Mouse (Mus musculus): ENCODE results near the gene Gm20388. TPM values are rescaled to one million over a fixed set of nuclear protein-coding genes. Genes with fewer than 3 reads are reported as not detected.

The Gm20388 gene
- polyA plus RNA-seq, 1 experiment from 2014 or later, result not detected

GRCm38 (mm10) chr8:120633665-120634271 is 723.1 kb downstream of the Gm20388 start:
- peak; percentile 47 for ATAC-seq (ENCODE audit: low FRiP score)
- WGBS, result under 1% methylated on average over 44 of the region's 44 CpGs

DNA sequence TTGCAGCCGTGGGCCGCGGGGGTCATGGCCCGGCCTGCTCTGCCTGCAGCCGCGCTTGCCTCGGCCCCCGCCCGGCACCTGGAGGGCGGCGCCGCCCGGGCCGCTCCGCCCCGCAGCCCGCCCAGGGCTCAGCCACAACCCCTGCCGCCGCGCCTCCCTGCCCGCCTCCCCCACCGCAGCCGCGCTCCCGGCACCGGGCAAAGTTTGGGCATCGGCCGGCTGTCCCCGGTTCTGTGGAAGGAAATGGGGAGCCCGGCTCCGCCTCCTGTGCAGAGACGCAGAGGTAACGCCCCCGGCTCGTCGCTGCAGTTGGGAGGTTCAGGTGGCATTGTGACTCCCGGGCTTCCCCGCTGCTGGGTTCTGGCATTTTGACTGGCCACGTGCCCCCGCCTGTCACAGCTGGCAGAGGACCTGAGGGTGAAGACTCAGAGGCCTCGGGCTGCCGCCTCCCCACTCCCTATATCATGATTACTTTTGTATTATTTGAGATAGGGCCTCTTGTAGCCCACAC is 723.7 kb downstream of the Gm20388 start:
- DNase-seq (ENCODE audit: low spot score, missing footprints), result no peak
- no peaks in the 10 kb centered on the region for H3K9me3 ChIP-seq (ENCODE audit: control insufficient read depth, low read length)
- peak overlapping the region; percentile 47 for H3K4me3 ChIP-seq (ENCODE audit: low read depth, low read length)
- peaks cover 25% of the 10 kb centered on the region for H3K27me3 ChIP-seq (ENCODE audit: control insufficient read depth, insufficient read depth, low read length)
- under 1% methylated on average over 30 of the region's 42 CpGs for whole genome bisulfite sequencing
- peak overlapping the region; percentile 97 for H3K4me2 ChIP-seq
- ATAC-seq (ENCODE audit: low FRiP score), result peak; percentile 65
- H3K9ac ChIP-seq (ENCODE audit: low read length), result peak overlapping the region; percentile 64
- H3K36me3 ChIP-seq (ENCODE audit: control insufficient read depth, insufficient read depth, low read length), result no peaks in the 10 kb centered on the region
- no peak overlapping the region for H3K27ac ChIP-seq (ENCODE audit: low read depth, low read length)
- H3K4me1 ChIP-seq (ENCODE audit: control insufficient read depth, insufficient read depth, low read length), result peaks cover 10% of the 10 kb centered on the region

More at GRCm38 (mm10) chr8:120633665-120634271, 723.1 kb downstream of the Gm20388 start:
- Histone ChIP-seq H3K9ac (ENCODE audit: low read length) (peak overlapping the region; percentile 64), H3K36me3 (ENCODE audit: control insufficient read depth, insufficient read depth, low read length) (no peaks in the 10 kb centered on the region), H3K4me1 (ENCODE audit: control insufficient read depth, insufficient read depth, low read length) (peaks cover 10% of the 10 kb centered on the region), H3K9me3 (ENCODE audit: control insufficient read depth, low read length) (no peaks in the 10 kb centered on the region), H3K4me2 (peak overlapping the region; percentile 97), H3K27ac (ENCODE audit: low read depth, low read length) (no peak overlapping the region), H3K27me3 (ENCODE audit: control insufficient read depth, insufficient read depth, low read length) (peaks cover 25% of the 10 kb centered on the region), H3K4me3 (ENCODE audit: low read depth, low read length) (peak overlapping the region; percentile 47)
- peak; percentile 93 for DNase-seq (ENCODE audit: low spot score, missing footprints)

DNA sequence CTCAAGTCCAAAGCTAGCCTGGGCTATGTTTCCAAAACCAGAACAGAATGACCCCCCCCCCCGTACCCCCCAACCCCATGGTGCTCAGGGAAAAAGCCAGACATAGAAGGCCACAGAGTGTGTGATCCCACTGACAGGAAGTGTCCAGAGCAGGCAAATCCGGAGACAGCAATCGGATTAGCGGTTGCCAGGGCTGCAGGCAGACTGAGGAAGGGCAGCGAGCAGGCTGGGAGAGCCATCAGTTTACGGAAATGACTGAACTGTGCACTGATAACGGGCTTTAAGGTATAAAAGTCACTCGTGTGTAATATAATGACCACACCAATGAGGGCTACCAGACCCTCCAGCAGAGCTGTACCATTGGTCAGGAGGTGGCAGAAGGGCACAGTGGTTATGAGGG is 730.6 kb downstream of the Gm20388 start:
- 8% methylated on average over 8 of the region's 8 CpGs for WGBS
- no peak for DNase-seq (ENCODE audit: low spot score, missing footprints)
- no peak overlapping the region for H3K4me3 ChIP-seq (ENCODE audit: low read depth, low read length)
- ATAC-seq (ENCODE audit: low FRiP score), result peak; percentile 40; the same call in 1 of the 2 replicates
- peaks cover 4% of the 10 kb centered on the region for H3K4me1 ChIP-seq (ENCODE audit: control insufficient read depth, insufficient read depth, low read length)
- no peaks in the 10 kb centered on the region for H3K36me3 ChIP-seq (ENCODE audit: control insufficient read depth, insufficient read depth, low read length)
- H3K27ac ChIP-seq (ENCODE audit: low read depth, low read length), result no peak overlapping the region; the same call in 1 of the 2 replicates
- no peak overlapping the region for H3K4me2 ChIP-seq
- no peak overlapping the region for H3K9ac ChIP-seq (ENCODE audit: low read length)
- no peaks in the 10 kb centered on the region for H3K27me3 ChIP-seq (ENCODE audit: control insufficient read depth, insufficient read depth, low read length)
- no peaks in the 10 kb centered on the region for H3K9me3 ChIP-seq (ENCODE audit: control insufficient read depth, low read length)

DNA sequence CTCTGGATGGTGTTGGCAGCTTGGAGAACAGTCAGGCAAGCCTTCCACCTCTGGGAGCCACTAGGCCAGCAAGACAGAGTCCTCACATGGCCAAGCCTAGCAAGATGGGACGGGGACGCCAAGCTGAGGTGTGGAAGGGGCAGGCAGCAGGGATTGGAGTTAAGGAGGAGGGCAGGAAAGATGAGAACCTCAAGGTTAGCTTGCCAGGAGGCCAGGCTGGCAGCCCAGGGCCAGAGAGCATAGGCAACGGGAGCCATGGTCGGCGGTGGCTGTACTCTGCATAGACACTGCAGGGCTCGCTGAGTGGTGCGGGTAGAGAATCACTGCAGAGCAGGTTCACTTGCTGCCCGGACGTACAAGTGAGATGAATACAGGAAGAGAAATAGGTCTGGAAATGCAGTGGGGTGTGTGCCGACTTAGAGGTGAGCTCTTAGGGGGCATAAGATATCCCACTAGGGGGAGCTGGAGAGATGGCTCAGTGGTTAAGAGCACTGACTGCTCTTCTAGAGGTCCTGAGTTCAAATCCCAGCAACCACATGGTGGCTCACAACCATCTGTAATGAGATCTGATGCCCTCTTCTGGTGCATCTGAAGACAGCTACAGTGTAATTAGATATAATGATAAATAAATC is 731.5 kb downstream of the Gm20388 start:
- H3K27ac ChIP-seq (ENCODE audit: low read depth, low read length), result no peak overlapping the region
- DNase-seq (ENCODE audit: low spot score, missing footprints) (no peak), ATAC-seq (ENCODE audit: low FRiP score) (no peak)
- H3K9me3 ChIP-seq (ENCODE audit: control insufficient read depth, low read length), result no peaks in the 10 kb centered on the region
- no peak overlapping the region for H3K9ac ChIP-seq (ENCODE audit: low read length)
- no peak overlapping the region for H3K4me2 ChIP-seq
- 77% methylated on average over 10 of the region's 10 CpGs for WGBS
- H3K4me3 ChIP-seq (ENCODE audit: low read depth, low read length), result no peak overlapping the region
- no peaks in the 10 kb centered on the region for H3K36me3 ChIP-seq (ENCODE audit: control insufficient read depth, insufficient read depth, low read length)
- peaks cover 4% of the 10 kb centered on the region for H3K4me1 ChIP-seq (ENCODE audit: control insufficient read depth, insufficient read depth, low read length)
- H3K27me3 ChIP-seq (ENCODE audit: control insufficient read depth, insufficient read depth, low read length), result no peaks in the 10 kb centered on the region

GRCm38 (mm10) chr8:120644663-120645062 is 734.0 kb downstream of the Gm20388 start:
- 86% methylated on average over 7 of the region's 7 CpGs for WGBS
- DNase-seq (ENCODE audit: low spot score, missing footprints) (no peak), ATAC-seq (ENCODE audit: low FRiP score) (no peak)
- peaks cover 6% of the 10 kb centered on the region for H3K4me1 ChIP-seq (ENCODE audit: control insufficient read depth, insufficient read depth, low read length)
- no peak overlapping the region for H3K4me3 ChIP-seq (ENCODE audit: low read depth, low read length)
- H3K9ac ChIP-seq (ENCODE audit: low read length), result no peak overlapping the region
- no peaks in the 10 kb centered on the region for H3K27me3 ChIP-seq (ENCODE audit: control insufficient read depth, insufficient read depth, low read length)
- H3K27ac ChIP-seq (ENCODE audit: low read depth, low read length), result no peak overlapping the region
- no peaks in the 10 kb centered on the region for H3K9me3 ChIP-seq (ENCODE audit: control insufficient read depth, low read length)
- no peaks in the 10 kb centered on the region for H3K36me3 ChIP-seq (ENCODE audit: control insufficient read depth, insufficient read depth, low read length)
- H3K4me2 ChIP-seq, result no peak overlapping the region

GRCm38 (mm10) chr8:120647532-120647931 is 736.9 kb downstream of the Gm20388 start, which contains the start of gene 1190005I06Rik:
TSS of gene 1190005I06Rik (minus strand) at chr8:120647632.
- no peak within 1 kb of the TSS for H3K27ac ChIP-seq (ENCODE audit: low read depth, low read length)
- H3K36me3 ChIP-seq (ENCODE audit: control insufficient read depth, insufficient read depth, low read length), result no peaks in the 10 kb centered on the region
- WGBS, result 24% methylated on average over 7 of the region's 7 CpGs

GRCm38 (mm10) chr8:120656322-120657052 is 745.8 kb downstream of the Gm20388 start:
- Histone ChIP-seq H3K36me3 (ENCODE audit: control insufficient read depth, insufficient read depth, low read length) (peaks cover 21% of the 10 kb centered on the region), H3K4me3 (ENCODE audit: low read depth, low read length) (no peak overlapping the region), H3K9ac (ENCODE audit: low read length) (no peak overlapping the region), H3K27ac (ENCODE audit: low read depth, low read length) (no peak overlapping the region), H3K4me1 (ENCODE audit: control insufficient read depth, insufficient read depth, low read length) (no peaks in the 10 kb centered on the region), H3K9me3 (ENCODE audit: control insufficient read depth, low read length) (no peaks in the 10 kb centered on the region), H3K4me2 (no peak overlapping the region), H3K27me3 (ENCODE audit: control insufficient read depth, insufficient read depth, low read length) (no peaks in the 10 kb centered on the region)
- ATAC-seq (ENCODE audit: low FRiP score) (no peak), DNase-seq (ENCODE audit: low spot score, missing footprints) (no peak)
- WGBS, result 88% methylated on average over 7 of the region's 7 CpGs

More at GRCm38 (mm10) chr8:120647532-120647931, 736.9 kb downstream of the Gm20388 start, which contains the start of gene 1190005I06Rik:
- H3K9ac ChIP-seq (ENCODE audit: low read length), result no peak within 1 kb of the TSS
- no peak within 1 kb of the TSS for H3K4me2 ChIP-seq
- H3K27me3 ChIP-seq (ENCODE audit: control insufficient read depth, insufficient read depth, low read length), result no peaks in the 10 kb centered on the region
- H3K4me3 ChIP-seq (ENCODE audit: low read depth, low read length), result no peak within 1 kb of the TSS
- ATAC-seq (ENCODE audit: low FRiP score), result no peak
- 0 out of 2 replicates have a peak, but pooled peaks cover 2% of the 10 kb centered on the region for H3K4me1 ChIP-seq (ENCODE audit: control insufficient read depth, insufficient read depth, low read length)
- DNase-seq (ENCODE audit: low spot score, missing footprints), result no peak
- no peaks in the 10 kb centered on the region for H3K9me3 ChIP-seq (ENCODE audit: control insufficient read depth, low read length)

- peaks cover 21% of the 10 kb centered on the region for H3K36me3 ChIP-seq (ENCODE audit: control insufficient read depth, insufficient read depth, low read length)
- WGBS, result 88% methylated on average over 8 of the region's 8 CpGs
- no peak overlapping the region for H3K4me2 ChIP-seq
- H3K27ac ChIP-seq (ENCODE audit: low read depth, low read length), result no peak overlapping the region
- no peak overlapping the region for H3K9ac ChIP-seq (ENCODE audit: low read length)
- no peaks in the 10 kb centered on the region for H3K4me1 ChIP-seq (ENCODE audit: control insufficient read depth, insufficient read depth, low read length)
- no peak for DNase-seq (ENCODE audit: low spot score, missing footprints)
- H3K9me3 ChIP-seq (ENCODE audit: control insufficient read depth, low read length), result no peaks in the 10 kb centered on the region
- no peak for ATAC-seq (ENCODE audit: low FRiP score)
- H3K4me3 ChIP-seq (ENCODE audit: low read depth, low read length), result no peak overlapping the region
- H3K27me3 ChIP-seq (ENCODE audit: control insufficient read depth, insufficient read depth, low read length), result no peaks in the 10 kb centered on the region
These were observed 746.8 kb downstream of the Gm20388 start for GRCm38 (mm10) chr8:120657415-120657814.

All from midbrain, embryonic 11.5 days (tissue).